Mouse (Mus musculus) heart, embryonic 16.5 days (tissue): Measurements from ENCODE around the gene Kcnb1. TPM values are rescaled to one million over a fixed set of nuclear protein-coding genes. Genes with fewer than 3 reads are reported as not detected.
A peak's percentile ranks its signal among the peaks of the same experiment; 100 is the strongest.

ENCODE experiments used
- ATAC-seq: fragments of 200-750 bp; cut with Nextera tagmentation; replicated peaks from 2 replicates; pipeline ENCODE4 v1.8.0; 2017; ENCODE audit warnings: moderate number of reproducible peaks; ENCODE audit not compliant: insufficient read depth, low FRiP score; ENCODE audit errors: extremely low read depth
- H3K27ac ChIP-seq: fragments of 300-500 bp; sonication (generic); 2 replicates; pipeline ENCODE4 v1.5.1; 2014; ENCODE audit warnings: mild to moderate bottlenecking, low read length, control low read depth, moderate library complexity
- H3K27me3 ChIP-seq: fragments of 300-500 bp; sonication (generic); 2 replicates; pipeline ENCODE4 v1.6.1; 2014; ENCODE audit warnings: low read length, mixed read lengths; ENCODE audit not compliant: control insufficient read depth, insufficient read depth
- H3K36me3 ChIP-seq: fragments of 300-500 bp; sonication (generic); 2 replicates; pipeline ENCODE4 v1.6.1; 2014; ENCODE audit not compliant: control insufficient read depth, insufficient read depth
- H3K4me1 ChIP-seq: fragments of 300-500 bp; sonication (generic); 2 replicates; pipeline ENCODE4 v1.6.1; 2014; ENCODE audit warnings: low read length, mixed read lengths; ENCODE audit not compliant: control insufficient read depth, insufficient read depth
- H3K4me2 ChIP-seq: fragments of 300-500 bp; sonication (generic); 2 replicates; pipeline ENCODE4 v1.6.1; 2014; ENCODE audit warnings: low read depth, mild to moderate bottlenecking, control low read depth, low read length
- H3K4me3 ChIP-seq: fragments of 300-500 bp; sonication (generic); 2 replicates; pipeline ENCODE4 v1.5.1; 2014; ENCODE audit warnings: mild to moderate bottlenecking, control low read depth, low read length
- H3K9ac ChIP-seq: fragments of 300-500 bp; sonication (generic); 2 replicates; pipeline ENCODE4 v1.6.1; 2014; ENCODE audit warnings: low read length, control low read depth
- H3K9me3 ChIP-seq: fragments of 300-500 bp; sonication (generic); replicated peaks from 2 replicates; pipeline ENCODE4 v1.6.1; 2016; ENCODE audit warnings: low read length; ENCODE audit not compliant: control insufficient read depth
- WGBS: fragments of 180-500 bp; shearing (Covaris S2); extraction: QIAGEN DNeasy Blood & Tissue Kit; methylation state at CpG from one replicate; pipeline ENCODE4 v1.1.7; 2014; 5-methylcytosine and 5-hydroxymethylcytosine counted together
- polyA plus RNA-seq: library from polyadenylated mRNA; unstranded; fragments of >200 nt; fragmentation: Nextera tagmentation; extraction: Ambion mirVana; gene quantifications from 2 replicates; pipeline ENCODE4 v1.2.1, GENCODE M21; 2015

Gene Kcnb1
- polyA plus RNA-seq, 1 experiment from 2014 or later, result 0.43 TPM

- H3K4me2 ChIP-seq, result no peak overlapping the region
- no peak overlapping the region for H3K27ac ChIP-seq
- 72% methylated on average over 3 of the region's 3 CpGs for WGBS
- no peak overlapping the region for H3K9ac ChIP-seq
- no peak overlapping the region for H3K4me3 ChIP-seq
- H3K9me3 ChIP-seq, result peaks cover 5% of the 10 kb centered on the region; the same call in 1 of the 2 replicates
- peaks cover 6% of the 10 kb centered on the region for H3K4me1 ChIP-seq
- no peak for ATAC-seq
- H3K36me3 ChIP-seq, result no peaks in the 10 kb centered on the region
- H3K27me3 ChIP-seq, result peaks cover 26% of the 10 kb centered on the region
These were observed 3.4 kb upstream of the Kcnb1 start for GRCm38 (mm10) chr2:167193361-167193760.

- Histone ChIP-seq H3K27ac (no peak overlapping the region), H3K36me3 (no peaks in the 10 kb centered on the region), H3K4me1 (peaks cover 6% of the 10 kb centered on the region), H3K27me3 (peaks cover 54% of the 10 kb centered on the region), H3K4me3 (peak overlapping the region; percentile 58), H3K4me2 (peak overlapping the region; percentile 87), H3K9ac (peak overlapping the region; percentile 65), H3K9me3 (peaks cover 5% of the 10 kb centered on the region; the same call in 1 of the 2 replicates)
- WGBS, result 3% methylated on average over 46 of the region's 91 CpGs
- peak; percentile 37 for ATAC-seq
These were observed 472 bp downstream of the Kcnb1 start for GRCm38 (mm10) chr2:167189291-167190075.

GRCm38 (mm10) chr2:167188315-167189207 lies 1.4 kb downstream of the Kcnb1 start:
- ATAC-seq, result peak; percentile 78
- WGBS, result 13% methylated on average over 67 of the region's 83 CpGs
- peak overlapping the region; percentile 58 for H3K4me3 ChIP-seq
- peaks cover 6% of the 10 kb centered on the region for H3K4me1 ChIP-seq
- peak overlapping the region; percentile 87 for H3K4me2 ChIP-seq
- H3K27me3 ChIP-seq, result peaks cover 54% of the 10 kb centered on the region
- no peaks in the 10 kb centered on the region for H3K36me3 ChIP-seq
- H3K9me3 ChIP-seq, result no peaks in the 10 kb centered on the region
- 0 out of 2 replicates have a peak overlapping the region, but pooled peaks have one; percentile 3 for H3K9ac ChIP-seq
- H3K27ac ChIP-seq, result no peak overlapping the region

- Histone ChIP-seq H3K9ac (no peak overlapping the region), H3K36me3 (peaks cover 4% of the 10 kb centered on the region), H3K4me2 (no peak overlapping the region), H3K27me3 (peaks cover 54% of the 10 kb centered on the region), H3K9me3 (0 out of 2 replicates have a peak, but pooled peaks cover 2% of the 10 kb centered on the region), H3K27ac (no peak overlapping the region), H3K4me1 (peaks cover 6% of the 10 kb centered on the region), H3K4me3 (no peak overlapping the region)
- no peak for ATAC-seq
- 87% methylated on average over 5 of the region's 5 CpGs for WGBS
These were observed 2.8 kb downstream of the Kcnb1 start for GRCm38 (mm10) chr2:167187119-167187518.

- Histone ChIP-seq H3K9ac (no peak overlapping the region), H3K4me2 (no peak overlapping the region), H3K4me1 (peaks cover 6% of the 10 kb centered on the region), H3K36me3 (peaks cover 4% of the 10 kb centered on the region), H3K27ac (no peak overlapping the region), H3K27me3 (peaks cover 48% of the 10 kb centered on the region), H3K4me3 (no peak overlapping the region), H3K9me3 (0 out of 2 replicates have a peak, but pooled peaks cover 2% of the 10 kb centered on the region)
- WGBS, result 47% methylated on average over 10 of the region's 10 CpGs
- ATAC-seq, result no peak
These were observed 3.4 kb downstream of the Kcnb1 start for GRCm38 (mm10) chr2:167186544-167186943.

GRCm38 (mm10) chr2:167186003-167186402 lies 4.0 kb downstream of the Kcnb1 start:
- 52% methylated on average over 13 of the region's 13 CpGs for WGBS
- H3K4me2 ChIP-seq, result no peak overlapping the region
- H3K9me3 ChIP-seq, result 0 out of 2 replicates have a peak, but pooled peaks cover 2% of the 10 kb centered on the region
- H3K36me3 ChIP-seq, result peaks cover 4% of the 10 kb centered on the region
- ATAC-seq, result no peak
- peaks cover 42% of the 10 kb centered on the region for H3K27me3 ChIP-seq
- H3K4me3 ChIP-seq, result no peak overlapping the region
- H3K9ac ChIP-seq, result no peak overlapping the region
- H3K4me1 ChIP-seq, result peaks cover 6% of the 10 kb centered on the region
- no peak overlapping the region for H3K27ac ChIP-seq

GRCm38 (mm10) chr2:167185432-167185831 lies 4.5 kb downstream of the Kcnb1 start:
- no peak for ATAC-seq

GRCm38 (mm10) chr2:167181662-167182389 lies 8.1 kb downstream of the Kcnb1 start:
- Histone ChIP-seq H3K27ac (no peak overlapping the region), H3K36me3 (peaks cover 4% of the 10 kb centered on the region), H3K4me2 (no peak overlapping the region), H3K27me3 (peaks cover 13% of the 10 kb centered on the region), H3K4me1 (no peaks in the 10 kb centered on the region), H3K4me3 (no peak overlapping the region), H3K9me3 (0 out of 2 replicates have a peak, but pooled peaks cover 2% of the 10 kb centered on the region), H3K9ac (no peak overlapping the region)
- WGBS, result 79% methylated on average over 14 of the region's 14 CpGs
- no peak for ATAC-seq

More at GRCm38 (mm10) chr2:167185432-167185831, 4.5 kb downstream of the Kcnb1 start:
- H3K4me1 ChIP-seq, result peaks cover 4% of the 10 kb centered on the region
- H3K9me3 ChIP-seq, result 0 out of 2 replicates have a peak, but pooled peaks cover 2% of the 10 kb centered on the region
- H3K27ac ChIP-seq, result no peak overlapping the region
- H3K9ac ChIP-seq, result no peak overlapping the region
- H3K27me3 ChIP-seq, result peaks cover 37% of the 10 kb centered on the region
- peaks cover 4% of the 10 kb centered on the region for H3K36me3 ChIP-seq
- no peak overlapping the region for H3K4me3 ChIP-seq
- WGBS, result 73% methylated on average over 2 of the region's 2 CpGs
- H3K4me2 ChIP-seq, result no peak overlapping the region
